Mouse (Mus musculus) frontal cortex, postnatal 25 days (tissue): Measurements from ENCODE around the gene Phactr3.
A peak's percentile ranks its signal among the peaks of the same experiment; 100 is the strongest.

Experiments used
- DNase-seq, 2 experiments: peaks; one replicate each; pipeline ENCODE4 v3.0.0; 2022; ENCODE audit warnings: low spot score in 2 of 2

The Phactr3 gene

GRCm38 (mm10) chr2:178188988-178189387 is 70.2 kb downstream of the Phactr3 start:
- DNase-seq = no peak

- peak in 1 of 2 experiments; percentile 32 for DNase-seq
Observed at GRCm38 (mm10) chr2:178192881-178193280, 74.1 kb downstream of the Phactr3 start.

GRCm38 (mm10) chr2:178193445-178193844 is 74.7 kb downstream of the Phactr3 start:
- DNase-seq = no peak

- no peak for DNase-seq
Observed at GRCm38 (mm10) chr2:178194908-178195307, 76.1 kb downstream of the Phactr3 start.

- DNase-seq = no peak
Observed at GRCm38 (mm10) chr2:178196038-178196437, 77.3 kb downstream of the Phactr3 start.

- no peak for DNase-seq
Observed at GRCm38 (mm10) chr2:178197542-178197941, 78.8 kb downstream of the Phactr3 start.

- peak in 1 of 2 experiments; percentile 46 for DNase-seq
Observed at GRCm38 (mm10) chr2:178204455-178204854, 85.7 kb downstream of the Phactr3 start.

GRCm38 (mm10) chr2:178208186-178208600 is 89.4 kb downstream of the Phactr3 start:
- DNase-seq = no peak

- DNase-seq = no peak
Observed at GRCm38 (mm10) chr2:178213826-178214225, 95.1 kb downstream of the Phactr3 start.

- DNase-seq = no peak
Observed at GRCm38 (mm10) chr2:178214531-178214930, 95.8 kb downstream of the Phactr3 start.

- DNase-seq = no peak
Observed at GRCm38 (mm10) chr2:178218461-178218860, 99.7 kb downstream of the Phactr3 start.

GRCm38 (mm10) chr2:178219454-178220147 is 100.8 kb downstream of the Phactr3 start:
- no peak for DNase-seq

GRCm38 (mm10) chr2:178220148-178220717 is 101.5 kb downstream of the Phactr3 start:
- DNase-seq = no peak

- no peak for DNase-seq
Observed at GRCm38 (mm10) chr2:178221003-178221402, 102.2 kb downstream of the Phactr3 start.

GRCm38 (mm10) chr2:178229231-178229630 is 110.5 kb downstream of the Phactr3 start:
- DNase-seq = no peak

GRCm38 (mm10) chr2:178233487-178233886 is 114.7 kb downstream of the Phactr3 start:
- DNase-seq = no peak

GRCm38 (mm10) chr2:178237056-178237455 is 118.3 kb downstream of the Phactr3 start:
- no peak for DNase-seq

GRCm38 (mm10) chr2:178238503-178238902 is 119.7 kb downstream of the Phactr3 start:
- no peak for DNase-seq

- no peak for DNase-seq
Observed at GRCm38 (mm10) chr2:178240886-178241285, 122.1 kb downstream of the Phactr3 start.

- no peak for DNase-seq
Observed at GRCm38 (mm10) chr2:178241374-178241773, 122.6 kb downstream of the Phactr3 start.

- DNase-seq = no peak
Observed at GRCm38 (mm10) chr2:178242996-178243395, 124.2 kb downstream of the Phactr3 start.

GRCm38 (mm10) chr2:178244866-178245265 is 126.1 kb downstream of the Phactr3 start:
- no peak for DNase-seq

GRCm38 (mm10) chr2:178245841-178246240 is 127.1 kb downstream of the Phactr3 start:
- no peak for DNase-seq
